Mouse (Mus musculus) embryonic facial prominence, embryonic 13.5 days (tissue): ENCODE data around the gene Rhbdd3. TPM values are rescaled to one million over a fixed set of nuclear protein-coding genes. Genes with fewer than 3 reads are reported as not detected.

Experiments used
- ATAC-seq: fragments of 200-750 bp; cut with Nextera tagmentation; 2 replicates; pipeline ENCODE4 v1.8.0; 2017; ENCODE audit warnings: low read depth; ENCODE audit not compliant: insufficient number of reproducible peaks, insufficient read depth, low FRiP score, low TSS enrichment
- H3K27ac ChIP-seq: fragments of 300-500 bp; sonication (generic); 2 replicates; pipeline ENCODE4 v1.5.1; 2015; ENCODE audit warnings: moderate library complexity, mild to moderate bottlenecking, inconsistent platforms
- H3K27me3 ChIP-seq: fragments of 300-500 bp; sonication (generic); 2 replicates; pipeline ENCODE4 v1.6.1; 2015; ENCODE audit warnings: mild to moderate bottlenecking, inconsistent platforms
- H3K36me3 ChIP-seq: fragments of 300-500 bp; sonication (generic); 2 replicates; pipeline ENCODE4 v1.6.1; 2015; ENCODE audit warnings: mild to moderate bottlenecking, inconsistent platforms
- H3K4me1 ChIP-seq: fragments of 300-500 bp; sonication (generic); 2 replicates; pipeline ENCODE4 v1.6.1; 2015; ENCODE audit warnings: inconsistent platforms
- H3K4me2 ChIP-seq: fragments of 300-500 bp; sonication (generic); 2 replicates; pipeline ENCODE4 v1.6.1; 2015; ENCODE audit warnings: moderate library complexity, mild to moderate bottlenecking, inconsistent platforms
- H3K4me3 ChIP-seq: fragments of 300-500 bp; sonication (generic); 2 replicates; pipeline ENCODE4 v1.5.1; 2015; ENCODE audit warnings: mild to moderate bottlenecking, inconsistent platforms
- H3K9ac ChIP-seq: fragments of 300-500 bp; sonication (generic); 2 replicates; pipeline ENCODE4 v1.6.1; 2015; ENCODE audit warnings: mild to moderate bottlenecking, inconsistent platforms
- H3K9me3 ChIP-seq: fragments of 300-500 bp; sonication (generic); 2 replicates; pipeline ENCODE4 v1.6.1; 2016; ENCODE audit warnings: inconsistent platforms
- WGBS: fragments of 180-500 bp; shearing (Covaris S2); methylation state at CpG from one replicate; pipeline ENCODE4 v1.1.7; 2015; ENCODE audit warnings: mixed read lengths; 5-methylcytosine and 5-hydroxymethylcytosine counted together
- polyA plus RNA-seq: library from polyadenylated mRNA; unstranded; fragments of >200 nt; fragmentation: Nextera tagmentation; extraction: Ambion mirVana; gene quantifications from 2 replicates; pipeline ENCODE4 v1.2.1, GENCODE M21; 2015

The Rhbdd3 gene
- polyA plus RNA-seq, 1 experiment from 2014 or later = 27.9 TPM

DNA sequence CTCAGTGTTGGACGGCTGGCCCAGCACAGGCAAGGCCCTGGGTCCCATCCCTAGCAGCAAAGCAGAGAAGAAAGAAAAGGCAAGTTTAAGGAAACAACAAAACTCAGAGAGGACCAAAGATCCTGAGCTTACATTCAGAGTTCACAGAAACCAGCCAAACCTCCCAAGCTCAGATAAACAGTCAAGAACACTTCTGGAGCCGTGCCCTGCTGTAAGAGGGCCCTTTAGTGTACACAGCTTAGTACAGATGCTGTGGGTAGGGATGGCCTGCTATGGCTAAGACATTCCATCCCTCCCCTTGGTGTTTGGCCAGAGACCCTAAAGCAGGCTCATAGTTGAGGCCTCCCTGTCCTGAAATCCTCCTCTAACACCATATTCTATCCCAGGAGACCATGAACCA, 39.9 kb downstream of the Rhbdd3 start:
- Histone ChIP-seq H3K9ac (no peak overlapping the region), H3K4me2 (no peak overlapping the region), H3K27me3 (no peaks in the 10 kb centered on the region), H3K36me3 (no peaks in the 10 kb centered on the region; the same call in 1 of the 2 replicates), H3K4me3 (no peak overlapping the region), H3K27ac (no peak overlapping the region), H3K9me3 (no peaks in the 10 kb centered on the region), H3K4me1 (peaks cover 20% of the 10 kb centered on the region)
- ATAC-seq = no peak
- WGBS = 86% methylated on average over 2 of the region's 2 CpGs

DNA sequence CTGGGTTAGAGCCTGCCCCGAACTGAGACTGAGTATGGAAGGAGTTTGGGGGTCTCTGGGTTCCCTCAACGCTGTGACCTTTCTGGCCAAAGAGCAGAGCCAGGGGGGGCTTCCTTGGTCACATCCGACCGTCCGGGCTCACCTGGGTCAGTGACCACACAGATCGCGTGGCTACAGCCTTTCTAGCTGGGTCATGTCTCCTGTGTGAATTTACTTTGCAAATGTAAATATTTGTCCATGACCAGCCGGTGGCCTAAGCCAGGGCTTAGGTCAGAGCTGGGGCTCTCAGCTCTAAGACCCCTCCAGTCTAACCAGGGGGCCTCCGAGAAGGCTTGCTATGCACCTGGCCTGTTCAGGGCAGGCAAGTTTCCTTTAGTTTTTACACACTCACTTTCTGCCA, 40.6 kb downstream of the Rhbdd3 start:
- whole genome bisulfite sequencing = 90% methylated on average over 9 of the region's 9 CpGs
- no peak overlapping the region for H3K4me3 ChIP-seq
- H3K9me3 ChIP-seq = no peaks in the 10 kb centered on the region
- ATAC-seq = no peak
- no peaks in the 10 kb centered on the region for H3K27me3 ChIP-seq
- H3K4me2 ChIP-seq = no peak overlapping the region
- H3K4me1 ChIP-seq = peaks cover 20% of the 10 kb centered on the region
- H3K36me3 ChIP-seq = no peaks in the 10 kb centered on the region; the same call in 1 of the 2 replicates
- no peak overlapping the region for H3K9ac ChIP-seq
- no peak overlapping the region for H3K27ac ChIP-seq

DNA sequence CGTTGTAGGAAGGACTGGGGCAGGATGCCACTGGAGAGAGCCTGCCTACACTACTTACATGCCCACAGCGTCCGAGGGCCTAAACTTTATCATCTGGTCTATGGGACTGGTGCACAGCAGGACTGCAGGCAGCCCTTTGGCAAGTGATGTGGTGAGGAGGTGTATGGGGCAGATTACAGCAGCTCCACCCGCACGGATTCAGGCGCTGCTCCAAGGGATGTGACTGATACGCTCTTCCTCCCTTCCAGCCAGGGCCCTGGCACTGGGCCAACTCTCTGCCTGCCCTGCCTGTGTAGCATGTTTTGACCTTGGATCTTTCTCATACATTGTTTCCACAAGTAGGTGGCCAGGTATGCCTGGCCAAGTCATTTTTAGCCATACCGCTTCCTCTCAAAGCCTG, 41.9 kb downstream of the Rhbdd3 start:
- no peaks in the 10 kb centered on the region; the same call in 1 of the 2 replicates for H3K36me3 ChIP-seq
- no peaks in the 10 kb centered on the region for H3K9me3 ChIP-seq
- H3K27ac ChIP-seq = no peak overlapping the region
- no peaks in the 10 kb centered on the region for H3K27me3 ChIP-seq
- peaks cover 20% of the 10 kb centered on the region for H3K4me1 ChIP-seq
- H3K4me3 ChIP-seq = no peak overlapping the region
- no peak overlapping the region for H3K4me2 ChIP-seq
- WGBS = 41% methylated on average over 8 of the region's 8 CpGs
- H3K9ac ChIP-seq = no peak overlapping the region
- ATAC-seq = no peak

GRCm38 (mm10) chr11:5141252-5141651, 42.5 kb downstream of the Rhbdd3 start:
- Histone ChIP-seq H3K27ac (no peak overlapping the region), H3K4me3 (no peak overlapping the region), H3K36me3 (no peaks in the 10 kb centered on the region; the same call in 1 of the 2 replicates), H3K27me3 (no peaks in the 10 kb centered on the region), H3K4me1 (peaks cover 16% of the 10 kb centered on the region), H3K9ac (no peak overlapping the region), H3K9me3 (no peaks in the 10 kb centered on the region), H3K4me2 (no peak overlapping the region)
- ATAC-seq = no peak
- WGBS = 78% methylated on average over 5 of the region's 5 CpGs

DNA sequence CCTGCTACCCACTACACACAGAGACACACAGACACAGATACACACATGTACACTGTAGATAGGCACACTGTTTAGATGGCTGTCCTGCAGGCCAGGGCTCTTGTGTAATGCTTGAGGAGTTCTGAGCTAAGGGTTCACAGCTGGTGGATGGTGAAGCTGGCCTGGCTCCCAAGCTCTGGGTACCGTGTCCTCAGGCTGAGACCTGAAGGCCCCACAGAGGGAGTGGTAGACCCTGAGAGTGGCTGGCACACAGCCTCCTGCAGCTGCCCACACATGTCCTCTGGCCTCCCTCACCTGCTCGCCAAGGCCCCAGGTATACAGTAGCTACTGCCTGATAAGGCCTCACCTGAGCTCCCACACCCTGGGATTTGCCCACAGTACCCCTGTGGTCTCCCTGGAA, 43.2 kb downstream of the Rhbdd3 start:
- Histone ChIP-seq H3K27me3 (no peaks in the 10 kb centered on the region), H3K9ac (no peak overlapping the region), H3K9me3 (no peaks in the 10 kb centered on the region), H3K4me2 (no peak overlapping the region), H3K4me3 (no peak overlapping the region), H3K4me1 (peaks cover 15% of the 10 kb centered on the region), H3K27ac (no peak overlapping the region), H3K36me3 (no peaks in the 10 kb centered on the region; the same call in 1 of the 2 replicates)
- 75% methylated on average over 2 of the region's 2 CpGs for WGBS
- ATAC-seq = no peak

- Histone ChIP-seq H3K9ac (no peak overlapping the region), H3K9me3 (no peaks in the 10 kb centered on the region), H3K36me3 (no peaks in the 10 kb centered on the region; the same call in 1 of the 2 replicates), H3K27ac (no peak overlapping the region), H3K4me2 (no peak overlapping the region), H3K4me1 (peaks cover 27% of the 10 kb centered on the region), H3K4me3 (no peak overlapping the region), H3K27me3 (peaks cover 4% of the 10 kb centered on the region)
- ATAC-seq = no peak
- WGBS = 65% methylated on average over 3 of the region's 3 CpGs
Measured at GRCm38 (mm10) chr11:5145600-5145999, 46.9 kb downstream of the Rhbdd3 start.

- Histone ChIP-seq H3K4me2 (peak overlapping the region; percentile 27; the same call in 1 of the 2 replicates), H3K9me3 (no peaks in the 10 kb centered on the region), H3K4me1 (peaks cover 36% of the 10 kb centered on the region), H3K4me3 (no peak overlapping the region), H3K36me3 (no peaks in the 10 kb centered on the region), H3K27me3 (peaks cover 10% of the 10 kb centered on the region), H3K9ac (0 out of 2 replicates have a peak overlapping the region, but pooled peaks have one; percentile 27), H3K27ac (no peak overlapping the region)
- 22% methylated on average over 7 of the region's 7 CpGs for WGBS
- ATAC-seq = no peak
Measured at GRCm38 (mm10) chr11:5149249-5149648, 50.5 kb downstream of the Rhbdd3 start.

DNA sequence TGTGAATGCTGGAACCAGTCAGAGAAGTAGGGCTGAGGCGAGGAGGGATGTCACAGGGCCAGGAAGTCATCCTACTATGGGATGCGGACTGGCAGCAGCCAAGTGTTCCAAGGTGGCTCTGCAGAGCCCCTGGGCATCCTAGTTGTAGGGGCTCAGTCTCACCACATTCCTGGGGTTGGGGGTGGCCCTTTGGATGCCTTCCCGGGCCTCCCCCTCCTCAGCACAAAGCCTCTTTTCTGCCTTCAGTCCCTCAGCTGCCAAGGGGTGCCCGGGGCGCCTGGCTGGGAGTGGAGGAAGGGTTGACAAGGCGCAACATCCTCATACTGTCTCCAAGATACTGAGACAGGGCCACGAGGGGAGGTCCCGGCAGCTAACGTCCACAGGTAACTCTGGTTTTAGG, 51.2 kb downstream of the Rhbdd3 start:
- 0 out of 2 replicates have a peak overlapping the region, but pooled peaks have one; percentile 27 for H3K9ac ChIP-seq
- peak overlapping the region; percentile 27; the same call in 1 of the 2 replicates for H3K4me2 ChIP-seq
- peaks cover 10% of the 10 kb centered on the region for H3K27me3 ChIP-seq
- H3K27ac ChIP-seq = no peak overlapping the region
- ATAC-seq = 0 out of 2 replicates have a peak, but pooled peaks have one; percentile 21
- no peaks in the 10 kb centered on the region for H3K36me3 ChIP-seq
- 56% methylated on average over 9 of the region's 9 CpGs for WGBS
- peaks cover 40% of the 10 kb centered on the region for H3K4me1 ChIP-seq
- no peak overlapping the region for H3K4me3 ChIP-seq
- no peaks in the 10 kb centered on the region for H3K9me3 ChIP-seq

- Histone ChIP-seq H3K4me1 (peaks cover 46% of the 10 kb centered on the region), H3K9ac (peak overlapping the region; percentile 83), H3K4me2 (peak overlapping the region; percentile 84), H3K4me3 (0 out of 2 replicates have a peak overlapping the region, but pooled peaks have one; percentile 63), H3K27me3 (peaks cover 10% of the 10 kb centered on the region), H3K9me3 (no peaks in the 10 kb centered on the region), H3K27ac (no peak overlapping the region), H3K36me3 (no peaks in the 10 kb centered on the region)
- WGBS = 56% methylated on average over 9 of the region's 9 CpGs
- no peak for ATAC-seq
Measured at GRCm38 (mm10) chr11:5150416-5151246, 51.9 kb downstream of the Rhbdd3 start.

GRCm38 (mm10) chr11:5151247-5151630, 52.5 kb downstream of the Rhbdd3 start:
- Histone ChIP-seq H3K27ac (no peak overlapping the region), H3K27me3 (peaks cover 10% of the 10 kb centered on the region), H3K4me3 (peak overlapping the region; percentile 63), H3K9ac (peak overlapping the region; percentile 83), H3K4me2 (peak overlapping the region; percentile 84), H3K36me3 (no peaks in the 10 kb centered on the region), H3K4me1 (peaks cover 47% of the 10 kb centered on the region), H3K9me3 (no peaks in the 10 kb centered on the region)
- 29% methylated on average over 4 of the region's 4 CpGs for WGBS
- no peak for ATAC-seq

DNA sequence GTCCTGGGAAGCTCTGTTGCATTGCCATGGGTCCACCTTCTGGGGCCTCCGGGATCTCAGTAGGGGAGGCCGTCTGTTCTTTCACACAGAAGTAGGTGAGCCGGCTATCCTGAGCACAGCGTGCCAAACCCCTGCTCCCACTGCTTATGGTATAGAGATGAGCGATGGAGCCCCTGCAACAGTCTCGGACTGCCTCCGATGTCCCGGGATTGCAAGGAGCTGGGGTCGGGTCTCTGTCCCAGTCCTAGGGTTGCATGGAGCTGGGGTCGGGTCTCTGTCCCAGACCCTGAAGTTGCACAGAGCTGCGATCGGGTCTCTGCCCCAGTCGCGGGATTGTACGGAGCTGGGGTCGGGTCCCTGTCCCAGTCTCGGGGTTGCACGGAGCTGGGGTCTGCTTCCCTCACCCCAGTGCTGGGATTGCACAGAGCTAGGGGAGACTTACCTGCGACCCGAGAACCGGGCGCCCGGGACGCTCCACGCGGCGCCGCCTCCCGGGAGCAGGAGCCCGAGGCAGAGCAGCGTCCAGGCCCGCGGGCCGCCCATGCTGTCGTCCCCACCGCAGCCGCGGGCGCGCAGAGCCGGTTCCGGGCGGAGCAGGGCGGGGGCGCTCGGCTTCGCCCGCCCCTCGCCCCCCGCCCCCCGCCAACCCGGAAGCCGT, 53.1 kb downstream of the Rhbdd3 start, which contains the start of gene Emid1:
Gene Emid1 (minus strand): TSS at position 578 of the 658 bp plus-strand sequence.
- H3K36me3 ChIP-seq = no peaks in the 10 kb centered on the region
- no peaks in the 10 kb centered on the region for H3K9me3 ChIP-seq
- peaks cover 10% of the 10 kb centered on the region for H3K27me3 ChIP-seq
- peak within 1 kb of the TSS; percentile 63 for H3K4me3 ChIP-seq
- H3K4me1 ChIP-seq = peaks cover 47% of the 10 kb centered on the region
- peak within 1 kb of the TSS; percentile 84 for H3K4me2 ChIP-seq
- no peak for ATAC-seq
- peak within 1 kb of the TSS; percentile 11; the same call in 1 of the 2 replicates for H3K27ac ChIP-seq
- H3K9ac ChIP-seq = peak within 1 kb of the TSS; percentile 83
- WGBS = 1% methylated on average over 34 of the region's 53 CpGs
